Mouse (Mus musculus): ENCODE measurements around the gene Rbbp8nl. TPM values are rescaled to one million over a fixed set of nuclear protein-coding genes. Genes with fewer than 3 reads are reported as not detected.
"Not testable (repeated sequence)": the region's sequence is repeated elsewhere in the genome, so short reads cannot be mapped to it uniquely, and the experiment has no call there.

The Rbbp8nl gene
- total RNA-seq, 2 experiments from 2014 or later, result not detected

- ATAC-seq (replicated peaks; ENCODE audit: poor library complexity), result not testable (repeated sequence)
Observed at GRCm38 (mm10) chr2:180258951-180259484, 30.7 kb downstream of the Rbbp8nl start.

GRCm38 (mm10) chr2:180257963-180258865, 31.5 kb downstream of the Rbbp8nl start:
- no peak for ATAC-seq (replicated peaks; ENCODE audit: poor library complexity)

- peak; percentile 80 for ATAC-seq (replicated peaks; ENCODE audit: poor library complexity)
Observed at GRCm38 (mm10) chr2:180257001-180257521, 32.6 kb downstream of the Rbbp8nl start, which contains the start of gene Rps21. TSS of gene Rps21 (plus strand) at chr2:180257377.

- peak; percentile 24 for ATAC-seq (replicated peaks; ENCODE audit: poor library complexity)
Observed at GRCm38 (mm10) chr2:180256296-180257000, 33.2 kb downstream of the Rbbp8nl start.

- no peak for ATAC-seq (replicated peaks; ENCODE audit: poor library complexity)
Observed at GRCm38 (mm10) chr2:180255701-180256100, 34.0 kb downstream of the Rbbp8nl start.

GRCm38 (mm10) chr2:180254436-180255209, 35.1 kb downstream of the Rbbp8nl start:
- ATAC-seq (replicated peaks; ENCODE audit: poor library complexity), result no peak

GRCm38 (mm10) chr2:180251838-180252237, 37.8 kb downstream of the Rbbp8nl start:
- ATAC-seq (replicated peaks; ENCODE audit: poor library complexity), result no peak

GRCm38 (mm10) chr2:180250930-180251611, 38.6 kb downstream of the Rbbp8nl start:
- ATAC-seq (replicated peaks; ENCODE audit: poor library complexity), result peak; percentile 93

GRCm38 (mm10) chr2:180248947-180249660, 40.6 kb downstream of the Rbbp8nl start:
- ATAC-seq (replicated peaks; ENCODE audit: poor library complexity), result no peak

- ATAC-seq (replicated peaks; ENCODE audit: poor library complexity), result no peak
Observed at GRCm38 (mm10) chr2:180247916-180248315, 41.8 kb downstream of the Rbbp8nl start.

- no peak for ATAC-seq (replicated peaks; ENCODE audit: poor library complexity)
Observed at GRCm38 (mm10) chr2:180243108-180243507, 46.6 kb downstream of the Rbbp8nl start.

- peak; percentile 30; the same call in 1 of the 2 replicates for ATAC-seq (replicated peaks; ENCODE audit: poor library complexity)
Observed at GRCm38 (mm10) chr2:180238591-180238990, 51.1 kb downstream of the Rbbp8nl start.

- no peak for ATAC-seq (replicated peaks; ENCODE audit: poor library complexity)
Observed at GRCm38 (mm10) chr2:180237601-180238345, 51.9 kb downstream of the Rbbp8nl start.

- ATAC-seq (replicated peaks; ENCODE audit: poor library complexity), result peak; percentile 87
Observed at GRCm38 (mm10) chr2:180236930-180237329, 52.7 kb downstream of the Rbbp8nl start.

GRCm38 (mm10) chr2:180236500-180236899, 53.2 kb downstream of the Rbbp8nl start:
- ATAC-seq (replicated peaks; ENCODE audit: poor library complexity), result peak; percentile 40

GRCm38 (mm10) chr2:180235788-180236187, 53.9 kb downstream of the Rbbp8nl start:
- ATAC-seq (replicated peaks; ENCODE audit: poor library complexity), result no peak

GRCm38 (mm10) chr2:180234980-180235379, 54.7 kb downstream of the Rbbp8nl start:
- no peak for ATAC-seq (replicated peaks; ENCODE audit: poor library complexity)

GRCm38 (mm10) chr2:180234353-180234752, 55.3 kb downstream of the Rbbp8nl start:
- ATAC-seq (replicated peaks; ENCODE audit: poor library complexity), result no peak
